Mouse (Mus musculus): Measurements from ENCODE around the gene Cdkal1. TPM values are rescaled to one million over a fixed set of nuclear protein-coding genes. Genes with fewer than 3 reads are reported as not detected.
A peak's percentile ranks its signal among the peaks of the same experiment; 100 is the strongest.

Cdkal1 gene
- total RNA-seq, 2 experiments from 2014 or later = 27.4 to 29.2 TPM

GRCm38 (mm10) chr13:29320421-29320820 is 535.1 kb downstream of the Cdkal1 start:
- intact Hi-C loops (cut with DNase I) = no loop called here
- no peak for DNase-seq

- intact Hi-C loops (cut with DNase I) = no loop called here
- DNase-seq = no peak
Observed at GRCm38 (mm10) chr13:29317703-29318102, 537.8 kb downstream of the Cdkal1 start.

- DNase-seq = no peak
- intact Hi-C loops (cut with DNase I) = no loop called here
Observed at GRCm38 (mm10) chr13:29316271-29316670, 539.2 kb downstream of the Cdkal1 start.

- intact Hi-C loops (cut with DNase I) = no loop called here
- DNase-seq = no peak
Observed at GRCm38 (mm10) chr13:29312026-29312425, 543.4 kb downstream of the Cdkal1 start.

GRCm38 (mm10) chr13:29307420-29307819 is 548.1 kb downstream of the Cdkal1 start:
- intact Hi-C loops (cut with DNase I) = no loop called here
- peak in 1 of 2 experiments; percentile 13 for DNase-seq

- no peak for DNase-seq
- intact Hi-C loops (cut with DNase I) = no loop called here
Observed at GRCm38 (mm10) chr13:29292608-29293240, 562.8 kb downstream of the Cdkal1 start.

GRCm38 (mm10) chr13:29290569-29290968 is 564.9 kb downstream of the Cdkal1 start:
- intact Hi-C loops (cut with DNase I) = no loop called here
- no peak for DNase-seq

GRCm38 (mm10) chr13:29285058-29285457 is 570.4 kb downstream of the Cdkal1 start:
- DNase-seq = no peak
- intact Hi-C loops (cut with DNase I) = no loop called here

GRCm38 (mm10) chr13:29281556-29281955 is 573.9 kb downstream of the Cdkal1 start:
- intact Hi-C loops (cut with DNase I) = loop anchor here (5.0 kb wide), 1 partner anchor 324 kb away; no protein-coding TSS in a partner anchor
- DNase-seq = peak; percentile 38 to 41

- intact Hi-C loops (cut with DNase I) = no loop called here
- no peak for DNase-seq
Observed at GRCm38 (mm10) chr13:29278156-29278555, 577.3 kb downstream of the Cdkal1 start.

GRCm38 (mm10) chr13:29274296-29274695 is 581.2 kb downstream of the Cdkal1 start:
- intact Hi-C loops (cut with DNase I) = no loop called here
- DNase-seq = no peak

- intact Hi-C loops (cut with DNase I) = no loop called here
- DNase-seq = no peak
Observed at GRCm38 (mm10) chr13:29273693-29274221, 581.7 kb downstream of the Cdkal1 start.

GRCm38 (mm10) chr13:29271451-29271850 is 584.0 kb downstream of the Cdkal1 start:
- intact Hi-C loops (cut with DNase I) = no loop called here
- DNase-seq = no peak

- intact Hi-C loops (cut with DNase I) = no loop called here
- DNase-seq = no peak
Observed at GRCm38 (mm10) chr13:29264015-29264711, 591.3 kb downstream of the Cdkal1 start.

- intact Hi-C loops (cut with DNase I) = no loop called here
Observed at GRCm38 (mm10) chr13:29262164-29262563, 593.3 kb downstream of the Cdkal1 start.

GRCm38 (mm10) chr13:29248535-29248934 is 606.9 kb downstream of the Cdkal1 start:
- intact Hi-C loops (cut with DNase I) = no loop called here
- DNase-seq = no peak

More at GRCm38 (mm10) chr13:29262164-29262563, 593.3 kb downstream of the Cdkal1 start:
- no peak for DNase-seq

- no peak for DNase-seq
- intact Hi-C loops (cut with DNase I) = no loop called here
Observed at GRCm38 (mm10) chr13:29247800-29248199, 607.7 kb downstream of the Cdkal1 start.

- intact Hi-C loops (cut with DNase I) = no loop called here
- no peak for DNase-seq
Observed at GRCm38 (mm10) chr13:29235065-29235464, 620.4 kb downstream of the Cdkal1 start.

GRCm38 (mm10) chr13:29234442-29234841 is 621.0 kb downstream of the Cdkal1 start:
- no peak for DNase-seq
- intact Hi-C loops (cut with DNase I) = no loop called here

- DNase-seq = no peak
- intact Hi-C loops (cut with DNase I) = no loop called here
Observed at GRCm38 (mm10) chr13:29233970-29234369, 621.5 kb downstream of the Cdkal1 start.

GRCm38 (mm10) chr13:29232681-29233080 is 622.8 kb downstream of the Cdkal1 start:
- intact Hi-C loops (cut with DNase I) = no loop called here

GRCm38 (mm10) chr13:29224815-29225214 is 630.7 kb downstream of the Cdkal1 start:
- intact Hi-C loops (cut with DNase I) = no loop called here
- DNase-seq = no peak

More at GRCm38 (mm10) chr13:29232681-29233080, 622.8 kb downstream of the Cdkal1 start:
- no peak for DNase-seq
